Mouse (Mus musculus): ENCODE data around the gene Chaf1b.

The Chaf1b gene

GRCm38 (mm10) chr16:93883423-93884085, at the start of gene Chaf1b:
Gene Chaf1b, plus strand, starts transcription at chr16:93883901.
- peak; percentile 83 for DNase-seq (ENCODE audit: low spot score)

- no peak for DNase-seq (ENCODE audit: low spot score)
These were observed 49.6 kb upstream of the Chaf1b start for GRCm38 (mm10) chr16:93834076-93834475.

- no peak for DNase-seq (ENCODE audit: low spot score)
These were observed 44.7 kb upstream of the Chaf1b start for GRCm38 (mm10) chr16:93839049-93839448.

- DNase-seq (ENCODE audit: low spot score): no peak
These were observed 33.2 kb upstream of the Chaf1b start for GRCm38 (mm10) chr16:93850527-93850926.

- DNase-seq (ENCODE audit: low spot score): no peak
These were observed 23.7 kb upstream of the Chaf1b start for GRCm38 (mm10) chr16:93859967-93860366.

- DNase-seq (ENCODE audit: low spot score): no peak
These were observed 23.0 kb upstream of the Chaf1b start for GRCm38 (mm10) chr16:93860686-93861085.

- DNase-seq (ENCODE audit: low spot score): no peak
These were observed 8.9 kb upstream of the Chaf1b start for GRCm38 (mm10) chr16:93874841-93875240.

GRCm38 (mm10) chr16:93877612-93878380, 5.9 kb upstream of the Chaf1b start:
- no peak for DNase-seq (ENCODE audit: low spot score)

GRCm38 (mm10) chr16:93884086-93884721, 503 bp downstream of the Chaf1b start:
- no peak for DNase-seq (ENCODE audit: low spot score)

- DNase-seq (ENCODE audit: low spot score): no peak
These were observed 1.0 kb downstream of the Chaf1b start for GRCm38 (mm10) chr16:93884722-93885113.

GRCm38 (mm10) chr16:93888481-93888880, 4.8 kb downstream of the Chaf1b start:
- DNase-seq (ENCODE audit: low spot score): no peak

- no peak for DNase-seq (ENCODE audit: low spot score)
These were observed 7.4 kb downstream of the Chaf1b start for GRCm38 (mm10) chr16:93890948-93891604.

GRCm38 (mm10) chr16:93893285-93893684, 9.6 kb downstream of the Chaf1b start:
- no peak for DNase-seq (ENCODE audit: low spot score)

GRCm38 (mm10) chr16:93903027-93903426, 19.3 kb downstream of the Chaf1b start:
- DNase-seq (ENCODE audit: low spot score): no peak

GRCm38 (mm10) chr16:93906156-93907014, 22.7 kb downstream of the Chaf1b start:
- DNase-seq (ENCODE audit: low spot score): peak; percentile 45

- DNase-seq (ENCODE audit: low spot score): no peak
These were observed 24.1 kb downstream of the Chaf1b start for GRCm38 (mm10) chr16:93907761-93908160.

- DNase-seq (ENCODE audit: low spot score): no peak
These were observed 24.5 kb downstream of the Chaf1b start for GRCm38 (mm10) chr16:93908196-93908595.

- no peak for DNase-seq (ENCODE audit: low spot score)
These were observed 26.2 kb downstream of the Chaf1b start for GRCm38 (mm10) chr16:93909936-93910335.

GRCm38 (mm10) chr16:93910735-93911665, 27.3 kb downstream of the Chaf1b start:
- no peak for DNase-seq (ENCODE audit: low spot score)

- DNase-seq (ENCODE audit: low spot score): no peak
These were observed 28.5 kb downstream of the Chaf1b start for GRCm38 (mm10) chr16:93912158-93912557.

Data from layer of hippocampus, adult 9-10 months (tissue).